Mouse (Mus musculus) embryonic facial prominence, embryonic 11.5 days (tissue): ENCODE measurements around the gene Pank4. TPM values are rescaled to one million over a fixed set of nuclear protein-coding genes. Genes with fewer than 3 reads are reported as not detected.

Experiments
- ATAC-seq: fragments of 200-750 bp; cut with Nextera tagmentation; replicated peaks from 2 replicates; pipeline ENCODE4 v1.8.0; 2017; ENCODE audit warnings: low read depth; ENCODE audit not compliant: insufficient number of reproducible peaks, low FRiP score, low TSS enrichment
- DNase-seq: peaks from one replicate; pipeline ENCODE4 v3.0.0-alpha.2; 2015; ENCODE audit warnings: low spot score
- H3K27ac ChIP-seq: fragments of 300-500 bp; sonication (generic); replicated peaks from 2 replicates; pipeline ENCODE4 v1.5.1; 2014; ENCODE audit warnings: mild to moderate bottlenecking, low read depth, low read length, control low read depth
- H3K27me3 ChIP-seq: fragments of 300-500 bp; sonication (generic); 2 replicates; pipeline ENCODE4 v1.6.1; 2014; ENCODE audit warnings: mild to moderate bottlenecking, low read length, moderate library complexity, mixed read lengths; ENCODE audit not compliant: control insufficient read depth, insufficient read depth
- H3K36me3 ChIP-seq: fragments of 300-500 bp; sonication (generic); replicated peaks from 2 replicates; pipeline ENCODE4 v1.6.1; 2014; ENCODE audit warnings: low read depth, mild to moderate bottlenecking, low read length, moderate library complexity, mixed read lengths; ENCODE audit not compliant: control insufficient read depth, insufficient read depth
- H3K4me1 ChIP-seq: fragments of 300-500 bp; sonication (generic); 2 replicates; pipeline ENCODE4 v1.6.1; 2014; ENCODE audit warnings: low read length, mixed read lengths; ENCODE audit not compliant: control insufficient read depth, insufficient read depth
- H3K4me2 ChIP-seq: fragments of 300-500 bp; sonication (generic); 2 replicates; pipeline ENCODE4 v1.6.1; 2014; ENCODE audit warnings: low read depth, mild to moderate bottlenecking, control low read depth, low read length, moderate library complexity
- H3K4me3 ChIP-seq: fragments of 300-500 bp; sonication (generic); 2 replicates; pipeline ENCODE4 v1.5.1; 2014; ENCODE audit warnings: low read depth, low read length, control low read depth
- H3K9ac ChIP-seq: fragments of 300-500 bp; sonication (generic); replicated peaks from 2 replicates; pipeline ENCODE4 v1.6.1; 2014; ENCODE audit warnings: mild to moderate bottlenecking, control low read depth, low read length
- H3K9me3 ChIP-seq: fragments of 300-500 bp; sonication (generic); replicated peaks from 2 replicates; pipeline ENCODE4 v1.6.1; 2016; ENCODE audit warnings: mild to moderate bottlenecking, low read length, inconsistent platforms, mixed read lengths; ENCODE audit not compliant: control insufficient read depth
- WGBS: fragments of 180-500 bp; shearing (Covaris S2); extraction: QIAGEN DNeasy Blood & Tissue Kit; methylation state at CpG from one replicate; pipeline ENCODE4 v1.1.7; 2014; 5-methylcytosine and 5-hydroxymethylcytosine counted together
- polyA plus RNA-seq: library from polyadenylated mRNA; unstranded; fragments of >200 nt; fragmentation: Nextera tagmentation; extraction: Ambion mirVana; gene quantifications from 2 replicates; pipeline ENCODE4 v1.2.1, GENCODE M21; 2014

Gene Pank4
- polyA plus RNA-seq, 1 experiment from 2014 or later = 48.8 TPM

DNA sequence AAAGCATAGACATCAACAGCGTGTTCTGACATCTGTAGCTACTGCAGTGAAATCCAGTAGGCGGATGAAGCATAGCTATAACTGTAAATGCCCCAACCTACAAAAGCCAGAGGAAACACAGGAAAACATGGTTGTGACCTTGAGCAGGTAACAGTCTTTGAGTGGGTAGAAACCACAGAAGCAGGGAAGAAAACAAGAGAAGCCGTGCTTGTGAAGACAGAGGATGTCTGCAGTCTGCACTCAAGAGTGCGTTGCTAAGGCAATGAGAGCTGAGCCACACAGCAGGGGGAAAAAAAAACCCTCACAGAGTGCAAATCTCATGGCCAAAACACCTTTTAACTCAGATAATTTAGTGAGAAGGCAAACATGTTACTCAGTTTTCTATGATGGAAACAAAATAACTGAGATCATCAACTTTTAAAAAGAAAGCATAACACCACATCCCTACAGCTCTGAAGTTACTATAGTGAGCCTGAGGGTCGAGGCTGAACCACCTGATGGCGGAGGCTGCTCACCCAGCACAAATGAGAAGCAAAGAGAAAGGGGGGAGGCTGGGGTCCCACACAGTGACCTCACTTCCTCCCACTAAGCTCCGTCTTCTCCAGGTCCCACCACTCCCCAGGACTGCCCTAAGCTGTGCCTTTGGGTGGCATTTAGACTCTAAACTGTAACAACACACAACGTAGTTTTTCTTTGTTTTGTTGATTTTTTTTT lies 27.2 kb upstream of the Pank4 start:
- Histone ChIP-seq H3K36me3 (no peaks in the 10 kb centered on the region), H3K4me3 (no peak overlapping the region), H3K9me3 (no peaks in the 10 kb centered on the region), H3K27ac (no peak overlapping the region), H3K9ac (no peak overlapping the region), H3K27me3 (no peaks in the 10 kb centered on the region), H3K4me2 (no peak overlapping the region), H3K4me1 (no peaks in the 10 kb centered on the region)
- DNase-seq = no peak
- 60% methylated on average over 8 of the region's 8 CpGs for WGBS
- ATAC-seq = no peak

DNA sequence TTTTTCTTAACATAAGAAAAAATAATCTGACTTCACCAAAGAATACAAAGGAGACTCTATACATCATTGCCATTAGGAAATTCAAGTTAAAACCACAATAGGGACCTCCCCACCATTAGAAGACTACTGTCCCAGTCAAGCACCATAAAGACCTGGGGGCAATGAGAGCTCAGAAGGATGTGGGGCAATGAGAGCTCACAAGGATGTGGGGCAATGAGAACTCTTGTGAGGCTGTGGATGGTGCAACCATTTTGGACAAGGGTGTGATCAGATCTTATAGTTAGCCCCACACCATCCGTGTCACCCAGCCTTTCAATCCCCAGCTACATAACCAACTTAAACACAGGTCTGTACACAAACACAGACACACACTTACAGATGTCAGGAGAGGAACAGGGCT lies 26.2 kb upstream of the Pank4 start:
- Histone ChIP-seq H3K4me3 (no peak overlapping the region), H3K36me3 (no peaks in the 10 kb centered on the region), H3K27me3 (no peaks in the 10 kb centered on the region), H3K4me1 (no peaks in the 10 kb centered on the region), H3K27ac (no peak overlapping the region), H3K9me3 (no peaks in the 10 kb centered on the region), H3K9ac (no peak overlapping the region), H3K4me2 (no peak overlapping the region)
- no peak for ATAC-seq
- DNase-seq = no peak
- 87% methylated on average over 1 of the region's 1 CpGs for WGBS

DNA sequence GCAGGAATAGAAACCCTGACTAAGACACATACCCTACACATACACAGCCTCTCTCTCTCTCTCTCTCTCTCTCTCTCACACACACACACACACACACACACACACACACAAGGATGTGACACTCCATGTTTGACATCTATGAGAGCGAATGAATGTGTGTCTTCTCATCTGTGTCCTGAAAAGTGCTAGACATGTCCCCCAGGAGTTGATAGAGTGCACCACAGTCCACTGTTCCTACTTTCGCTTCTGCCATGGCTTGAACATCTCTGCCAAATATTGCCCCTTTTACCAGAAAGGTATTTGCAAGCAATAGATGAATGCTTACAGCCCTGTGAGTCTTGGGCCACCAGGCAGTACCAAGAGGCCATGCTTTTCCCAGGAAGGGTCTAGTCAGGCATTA lies 23.8 kb upstream of the Pank4 start:
- no peak for ATAC-seq
- no peak overlapping the region for H3K9ac ChIP-seq
- DNase-seq = no peak
- H3K4me1 ChIP-seq = no peaks in the 10 kb centered on the region
- 83% methylated on average over 2 of the region's 2 CpGs for WGBS
- H3K27me3 ChIP-seq = no peaks in the 10 kb centered on the region
- no peak overlapping the region for H3K4me3 ChIP-seq
- no peak overlapping the region for H3K4me2 ChIP-seq
- no peaks in the 10 kb centered on the region for H3K9me3 ChIP-seq
- no peak overlapping the region for H3K27ac ChIP-seq
- H3K36me3 ChIP-seq = no peaks in the 10 kb centered on the region

- DNase-seq (no peak), ATAC-seq (no peak)
- no peak overlapping the region for H3K4me2 ChIP-seq
- 94% methylated on average over 5 of the region's 5 CpGs for WGBS
- H3K4me1 ChIP-seq = peaks cover 3% of the 10 kb centered on the region; the same call in 1 of the 2 replicates
- H3K27ac ChIP-seq = no peak overlapping the region
- no peaks in the 10 kb centered on the region for H3K9me3 ChIP-seq
- H3K4me3 ChIP-seq = no peak overlapping the region
- H3K36me3 ChIP-seq = no peaks in the 10 kb centered on the region
- H3K27me3 ChIP-seq = no peaks in the 10 kb centered on the region
- H3K9ac ChIP-seq = no peak overlapping the region
These were observed 22.1 kb upstream of the Pank4 start for GRCm38 (mm10) chr4:154941831-154942230.

- H3K4me1 ChIP-seq = peaks cover 3% of the 10 kb centered on the region; the same call in 1 of the 2 replicates
- H3K27ac ChIP-seq = no peak overlapping the region
- no peaks in the 10 kb centered on the region for H3K27me3 ChIP-seq
- H3K9ac ChIP-seq = no peak overlapping the region
- 85% methylated on average over 10 of the region's 10 CpGs for WGBS
- H3K4me3 ChIP-seq = no peak overlapping the region
- no peak for ATAC-seq
- no peaks in the 10 kb centered on the region for H3K36me3 ChIP-seq
- no peaks in the 10 kb centered on the region for H3K9me3 ChIP-seq
- no peak overlapping the region for H3K4me2 ChIP-seq
- DNase-seq = no peak
These were observed 21.1 kb upstream of the Pank4 start for GRCm38 (mm10) chr4:154942632-154943322.

DNA sequence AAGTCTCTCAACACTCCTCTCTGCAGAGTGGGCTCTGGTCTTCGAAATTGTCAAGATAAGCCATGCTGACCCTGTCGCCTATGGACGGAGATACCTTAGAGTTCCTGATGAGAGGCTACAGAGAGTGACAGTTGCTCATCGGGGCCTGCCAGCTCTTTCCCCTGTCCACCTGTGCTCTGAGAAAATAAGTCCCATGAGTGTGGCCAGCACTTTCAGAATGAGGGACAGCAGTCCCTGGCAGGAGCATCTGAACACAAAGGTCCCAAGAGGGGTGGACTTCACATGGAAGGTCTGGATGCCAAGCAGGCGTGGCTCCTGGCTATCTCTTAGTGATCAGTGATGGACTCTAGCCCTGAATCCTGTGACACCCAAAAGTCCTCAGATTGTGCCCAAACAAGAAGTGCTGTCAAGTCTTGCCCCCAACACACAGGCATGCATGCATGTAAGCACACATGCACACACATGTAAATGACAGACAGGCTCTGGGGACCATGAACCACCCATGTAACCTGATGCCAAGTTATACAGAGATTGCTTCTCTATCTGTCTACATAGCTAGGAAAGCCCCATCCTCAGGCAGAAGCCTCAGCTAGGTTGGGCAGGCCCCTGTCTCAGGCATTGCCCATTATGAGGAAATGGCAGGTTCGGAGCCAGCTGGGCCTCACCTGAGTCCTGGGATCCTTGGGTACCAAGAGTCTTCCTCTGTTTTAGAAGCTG lies 20.4 kb upstream of the Pank4 start:
- Histone ChIP-seq H3K9me3 (no peaks in the 10 kb centered on the region), H3K4me2 (no peak overlapping the region), H3K27me3 (peaks cover under 1% of the 10 kb centered on the region; the same call in 1 of the 2 replicates), H3K4me1 (peaks cover 3% of the 10 kb centered on the region; the same call in 1 of the 2 replicates), H3K27ac (no peak overlapping the region), H3K36me3 (no peaks in the 10 kb centered on the region), H3K9ac (no peak overlapping the region), H3K4me3 (no peak overlapping the region)
- DNase-seq = no peak
- WGBS = 84% methylated on average over 6 of the region's 6 CpGs
- ATAC-seq = no peak

- peak; percentile 91 for DNase-seq
- no peaks in the 10 kb centered on the region for H3K36me3 ChIP-seq
- WGBS = 19% methylated on average over 2 of the region's 2 CpGs
- ATAC-seq = no peak
- peaks cover 6% of the 10 kb centered on the region; the same call in 1 of the 2 replicates for H3K27me3 ChIP-seq
- H3K4me3 ChIP-seq = no peak overlapping the region
- no peak overlapping the region for H3K4me2 ChIP-seq
- H3K27ac ChIP-seq = no peak overlapping the region
- H3K9me3 ChIP-seq = no peaks in the 10 kb centered on the region
- peaks cover 3% of the 10 kb centered on the region; the same call in 1 of the 2 replicates for H3K4me1 ChIP-seq
- H3K9ac ChIP-seq = no peak overlapping the region
These were observed 19.8 kb upstream of the Pank4 start for GRCm38 (mm10) chr4:154944121-154944590.
